Mouse (Mus musculus) spleen, postnatal 10 days (tissue): ENCODE measurements around the gene Nav2.
A peak's percentile ranks its signal among the peaks of the same experiment; 100 is the strongest.

Source experiments
- DNase-seq, 2 experiments: peaks; one replicate each; pipeline ENCODE4 v3.0.0; 2021 to 2022; ENCODE audit warnings: low spot score in 2 of 2

The Nav2 gene

GRCm38 (mm10) chr7:49205551-49205950 is 297.0 kb downstream of the Nav2 start:
- DNase-seq, result no peak

DNA sequence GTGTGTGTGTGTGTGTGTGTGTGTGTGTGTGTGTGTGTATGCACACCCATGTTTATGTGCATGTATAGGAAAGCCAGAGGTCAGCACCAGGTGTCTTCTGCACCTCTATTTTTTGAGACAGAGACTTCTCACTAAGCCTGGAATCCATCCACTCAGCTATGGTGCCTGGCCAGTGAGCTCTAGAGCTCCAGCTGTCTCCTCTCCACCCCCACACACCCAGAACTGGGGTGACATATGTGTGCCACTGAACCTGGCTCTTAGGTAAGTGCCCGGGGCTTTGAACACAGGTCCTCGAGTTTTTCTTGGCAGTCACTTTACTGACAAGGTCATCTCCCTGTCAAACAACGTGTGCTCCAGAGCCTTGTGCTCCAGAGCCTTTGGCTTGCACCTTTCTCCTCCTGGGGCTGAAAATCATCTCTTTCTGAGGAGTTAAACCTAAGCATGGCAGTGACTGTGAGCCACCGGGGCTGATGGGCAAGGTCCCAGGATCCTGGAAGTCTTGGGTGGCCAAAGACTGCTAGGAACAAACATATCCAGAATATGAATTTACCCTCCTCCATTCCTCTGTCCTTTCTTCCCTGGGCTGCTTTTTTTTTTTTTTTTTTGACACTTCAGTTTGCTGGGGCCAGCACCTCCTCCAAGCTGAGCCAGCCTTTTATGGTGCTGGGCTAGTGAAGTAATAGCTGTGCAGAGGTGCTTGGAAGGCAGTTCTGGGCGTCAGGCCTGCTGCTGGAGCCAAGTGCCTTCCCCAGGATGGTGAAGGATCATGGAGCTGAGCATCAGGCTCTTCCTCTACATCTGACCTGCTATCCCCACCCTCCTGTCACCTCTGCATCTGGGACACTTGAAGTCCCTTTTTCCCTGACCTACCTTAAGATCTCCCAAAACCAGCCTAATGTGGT is 298.5 kb downstream of the Nav2 start:
- no peak for DNase-seq

- no peak for DNase-seq
Measured at GRCm38 (mm10) chr7:49209526-49209925, 301.0 kb downstream of the Nav2 start.

- no peak for DNase-seq
Measured at GRCm38 (mm10) chr7:49210721-49211120, 302.2 kb downstream of the Nav2 start.

- DNase-seq, result no peak
Measured at GRCm38 (mm10) chr7:49213011-49213410, 304.5 kb downstream of the Nav2 start.

- DNase-seq, result no peak
Measured at GRCm38 (mm10) chr7:49217786-49218185, 309.3 kb downstream of the Nav2 start.

DNA sequence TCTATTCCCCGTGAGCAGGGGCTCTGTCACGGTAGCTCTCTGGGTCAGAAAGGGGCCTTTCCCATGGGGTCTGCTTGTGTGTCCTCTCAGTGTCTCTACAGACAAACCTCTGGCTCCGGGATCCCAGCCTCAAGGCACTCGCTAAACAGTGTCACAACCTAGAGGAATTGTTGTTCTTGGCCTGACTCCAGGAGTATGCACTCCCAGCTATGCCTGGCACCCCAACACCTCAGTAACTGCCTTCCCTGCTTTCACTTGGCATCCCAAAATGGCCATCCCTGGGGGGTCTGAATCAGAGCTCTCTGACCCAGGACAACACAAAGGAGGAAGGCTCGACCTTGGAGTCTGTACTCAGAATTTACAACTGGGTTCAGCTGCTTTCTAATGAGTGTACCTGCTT is 317.2 kb downstream of the Nav2 start:
- DNase-seq, result no peak

GRCm38 (mm10) chr7:49232969-49233368 is 324.5 kb downstream of the Nav2 start:
- DNase-seq, result no peak

GRCm38 (mm10) chr7:49234288-49234687 is 325.8 kb downstream of the Nav2 start:
- DNase-seq, result no peak

- no peak for DNase-seq
Measured at GRCm38 (mm10) chr7:49235271-49235681, 326.8 kb downstream of the Nav2 start.

DNA sequence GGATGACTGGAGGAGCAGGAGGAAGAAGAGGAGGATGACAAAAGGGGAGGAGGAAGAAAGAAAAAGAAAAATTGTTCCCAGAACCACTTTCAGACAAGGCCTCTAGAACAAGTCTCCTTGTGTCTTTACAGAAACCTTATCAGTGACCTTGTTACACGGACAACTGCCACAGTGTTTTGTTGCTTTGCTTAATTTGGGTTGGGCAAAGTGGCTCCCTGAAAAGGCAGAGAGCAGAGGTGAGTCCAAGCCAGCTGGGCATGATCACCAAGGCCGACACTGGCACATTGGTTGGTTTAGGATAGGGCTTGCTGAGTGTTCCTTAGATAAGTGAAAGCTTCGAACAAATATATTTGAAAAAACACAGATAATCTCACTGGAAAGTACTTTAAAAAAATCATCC is 327.3 kb downstream of the Nav2 start:
- DNase-seq, result no peak

GRCm38 (mm10) chr7:49240461-49240860 is 331.9 kb downstream of the Nav2 start:
- no peak for DNase-seq

- no peak for DNase-seq
Measured at GRCm38 (mm10) chr7:49241229-49241751, 332.8 kb downstream of the Nav2 start.

DNA sequence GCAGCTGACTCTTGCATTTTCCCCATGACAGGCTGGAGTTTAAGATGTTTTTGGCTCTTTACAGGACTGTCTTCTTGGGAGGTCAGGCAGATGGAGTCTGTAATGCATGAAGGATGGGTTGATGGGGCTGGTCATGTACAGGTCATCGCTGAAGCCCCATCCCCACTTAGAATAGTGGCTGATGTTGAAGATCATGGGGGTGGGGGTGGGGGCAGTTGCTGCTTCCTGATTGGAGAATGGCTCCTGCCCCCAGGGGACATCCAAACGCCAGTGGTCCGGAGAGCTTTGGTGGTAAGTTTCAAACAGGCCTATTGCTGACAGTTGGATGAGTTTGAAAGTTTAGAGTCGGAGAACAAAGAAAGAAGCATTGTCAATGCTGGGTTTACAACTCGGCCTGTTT is 333.7 kb downstream of the Nav2 start:
- no peak for DNase-seq

- no peak for DNase-seq
Measured at GRCm38 (mm10) chr7:49243079-49243478, 334.6 kb downstream of the Nav2 start.

DNA sequence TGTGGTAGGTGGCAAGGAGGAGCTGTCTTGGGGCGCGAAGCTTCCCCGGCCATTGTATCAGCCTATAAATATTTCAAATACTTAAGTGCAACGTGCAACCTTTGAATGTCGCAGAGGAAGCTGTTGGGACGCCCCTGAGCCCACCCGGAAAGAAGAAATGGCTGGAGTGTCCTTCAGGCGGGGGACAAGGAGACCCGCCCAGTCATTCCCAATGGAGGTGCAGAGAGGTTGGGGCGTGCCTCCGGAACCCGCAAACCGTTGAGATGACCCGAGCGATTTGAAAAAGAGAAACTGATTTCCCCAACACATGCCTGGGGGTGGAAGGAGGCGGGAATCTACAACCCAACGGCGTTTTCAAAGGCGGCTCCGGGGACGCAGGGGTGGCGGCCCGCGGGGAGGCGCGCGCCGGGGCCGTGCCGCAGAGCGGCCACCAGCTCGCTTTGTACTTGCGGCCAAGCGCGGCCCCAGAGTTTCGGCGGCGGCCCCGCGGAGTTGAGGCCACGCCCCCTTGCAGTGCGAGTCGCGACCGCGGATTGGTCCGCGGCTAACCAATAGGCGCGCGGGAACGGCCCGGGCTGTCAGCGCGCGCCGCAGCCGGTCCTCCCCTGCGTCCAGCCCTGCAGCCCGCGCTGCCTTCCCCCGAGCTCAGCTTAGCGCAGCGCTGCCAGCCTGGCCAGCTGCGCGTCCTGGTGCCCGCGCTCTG is 337.2 kb downstream of the Nav2 start:
- DNase-seq, result peak; percentile 59 to 87

GRCm38 (mm10) chr7:49246240-49246578 is 337.7 kb downstream of the Nav2 start:
- no peak for DNase-seq

DNA sequence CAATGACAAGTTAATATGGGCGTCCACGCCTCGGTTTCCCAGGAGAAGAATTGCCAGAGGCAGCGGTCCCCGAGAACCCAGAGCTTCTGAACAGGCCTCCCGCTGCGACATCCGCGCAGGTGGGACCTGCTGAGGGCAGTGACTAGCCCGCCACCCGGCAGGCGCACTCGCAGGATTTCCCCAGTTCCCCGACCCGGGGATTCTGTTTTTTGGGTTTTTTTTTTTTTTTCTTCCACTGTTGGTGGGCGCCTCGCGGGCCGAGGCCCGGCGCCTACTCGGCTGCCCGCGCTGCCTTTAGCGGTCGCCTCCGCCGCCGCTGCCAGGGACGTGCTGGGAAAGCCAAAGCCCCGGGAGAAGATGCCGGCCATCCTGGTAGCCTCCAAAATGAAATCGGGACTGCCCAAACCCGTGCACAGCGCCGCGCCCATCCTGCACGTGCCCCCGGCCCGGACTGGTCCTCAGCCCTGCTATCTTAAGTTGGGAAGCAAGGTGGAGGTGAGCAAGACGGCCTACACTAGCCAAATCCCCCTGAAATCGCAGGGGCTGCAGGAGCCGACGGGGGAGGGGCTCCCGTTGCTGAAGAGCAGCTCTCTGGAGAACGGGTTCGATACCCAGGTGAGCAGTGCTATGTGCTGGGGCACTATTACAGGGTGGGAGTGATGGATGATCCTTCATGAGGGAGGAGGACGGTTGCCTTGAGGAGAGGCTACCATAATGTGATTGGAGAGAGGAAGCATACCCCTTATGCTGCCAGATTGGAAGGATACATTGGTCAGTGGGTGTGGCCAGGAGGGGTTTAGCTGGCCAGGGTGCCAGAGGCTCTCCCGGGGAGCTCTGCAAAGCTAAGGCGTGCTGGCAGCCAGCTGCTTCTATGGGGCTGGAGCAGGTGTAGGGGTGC is 338.3 kb downstream of the Nav2 start:
- peak in 1 of 2 experiments; percentile 26 for DNase-seq

- DNase-seq, result no peak
Measured at GRCm38 (mm10) chr7:49247744-49248331, 339.3 kb downstream of the Nav2 start.

DNA sequence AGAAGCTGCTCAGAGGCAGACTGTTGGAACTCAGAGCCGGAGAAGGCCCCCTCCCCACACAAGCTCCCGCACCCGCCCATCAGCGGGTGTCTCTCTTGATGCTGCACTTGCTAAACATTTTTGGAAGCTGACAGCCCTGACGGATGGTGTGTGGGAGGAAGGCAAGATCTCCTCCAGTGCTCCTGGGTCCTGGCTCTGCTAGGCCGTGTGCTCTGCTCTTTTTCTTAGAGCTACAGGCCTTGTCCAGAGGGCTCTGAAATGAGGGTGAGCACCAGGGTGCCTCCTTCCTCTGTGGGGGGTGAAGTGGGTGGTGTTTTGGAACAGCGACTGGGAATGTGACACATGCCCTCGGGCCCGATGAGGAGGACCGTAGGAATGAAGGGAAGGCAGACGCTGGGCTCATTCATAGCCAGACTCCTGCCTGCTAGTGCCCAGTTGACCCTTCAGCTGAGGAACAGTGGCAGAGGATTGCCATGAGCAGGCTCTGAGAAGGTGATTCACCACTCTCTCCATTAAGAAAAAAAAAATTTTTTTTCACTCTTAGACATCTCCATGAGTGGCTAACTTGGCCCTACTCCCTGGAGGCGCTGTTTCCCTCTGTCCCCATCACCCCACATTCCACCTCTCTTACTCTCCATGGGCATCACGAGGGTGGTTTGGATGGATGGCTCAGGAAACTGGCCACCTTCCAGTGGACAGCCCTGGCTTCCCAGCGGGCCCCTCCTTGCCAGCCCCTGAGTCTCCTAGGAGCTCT is 340.0 kb downstream of the Nav2 start:
- no peak for DNase-seq

- DNase-seq, result no peak
Measured at GRCm38 (mm10) chr7:49249462-49249861, 340.9 kb downstream of the Nav2 start.
